ENCODE assay signal across 8 mouse cellular contexts in genomic region chr10:117148361-117149003, GRCm38 (mm10). TPM values are rescaled to one million over a fixed set of nuclear protein-coding genes. Genes with fewer than 3 reads are reported as not detected.
DNase-seq lines count a peak whose midpoint lies in the region; ATAC-seq lines count a peak whose summit lies in the region.

Gene Frs2 (minus strand): TSS chr10:117148534.

- no peaks in the 10 kb centered on the region for H3K27me3 ChIP-seq in intestine, embryonic 14.5 days (replicated peaks; ENCODE audit: control insufficient read depth, insufficient read depth, low read length)

- ATAC-seq in intestine, embryonic 14.5 days (replicated peaks; ENCODE audit: low FRiP score, low TSS enrichment, low read depth), result peak; percentile 93

- H3K4me1 ChIP-seq in intestine, embryonic 14.5 days (replicated peaks; ENCODE audit: control insufficient read depth, insufficient read depth, low read length), result peaks cover 41% of the 10 kb centered on the region

- peak within 1 kb of the TSS; percentile 99 for H3K4me3 ChIP-seq in intestine, embryonic 14.5 days (ENCODE audit: low read depth, low read length)

- H3K9ac ChIP-seq in intestine, embryonic 14.5 days (ENCODE audit: low read length), result peak within 1 kb of the TSS; percentile 95

- H3K9me3 ChIP-seq in intestine, embryonic 14.5 days (ENCODE audit: control insufficient read depth, low read length), result no peaks in the 10 kb centered on the region

- peak within 1 kb of the TSS; percentile 88 for H3K27ac ChIP-seq in intestine, embryonic 14.5 days (ENCODE audit: low read depth)

- under 1% methylated on average over 55 of the region's 57 CpGs for WGBS in intestine, embryonic 14.5 days

- H3K4me2 ChIP-seq in intestine, embryonic 14.5 days (ENCODE audit: low read length), result peak within 1 kb of the TSS; percentile 54

- H3K36me3 ChIP-seq in intestine, embryonic 14.5 days (ENCODE audit: control insufficient read depth, insufficient read depth, low read length), result no peaks in the 10 kb centered on the region

- peak; percentile 97 to 98 for DNase-seq in adrenal gland, adult (ENCODE audit: inconsistent age in 2 of 2, low spot score in 1 of 2)
- peak; percentile 98 for DNase-seq in embryo, embryonic 10.5 days (ENCODE audit: low spot score)
- peak; percentile 96 for DNase-seq in gastrocnemius, postnatal 25 days
- peak; percentile 96 for DNase-seq in intestine, embryonic 14.5 days (ENCODE audit: low spot score)
- DNase-seq in left cerebral cortex, postnatal 14 days (ENCODE audit: low spot score in 2 of 2), result peak; percentile 91 to 93
- DNase-seq in mesoderm, embryonic 11.5 days (ENCODE audit: low read depth, low spot score), result peak; percentile 95
- DNase-seq in right cerebral cortex, postnatal 36 days (ENCODE audit: low spot score in 2 of 2), result peak; percentile 91 to 92
- DNase-seq in yolk sac, embryonic 10.5 days (ENCODE audit: low spot score), result peak; percentile 97

- intact Hi-C loops in left cerebral cortex, postnatal 14 days (cut with DNase I), result loop anchor here (5.0 kb wide), 2 partner anchors 59 to 86 kb away; partner anchors contain the start of gene Cct2

RNA-seq across cellular contexts. Expression of gene Frs2, which starts in this region (rescaled TPM):
- total RNA-seq in gastrocnemius, postnatal 25 days (2021), result 1 to 10 TPM; 7.6 to 8.7 TPM
- polyA plus RNA-seq in intestine, embryonic 14.5 days (2014; fragmentation: Nextera tagmentation; extraction: Ambion mirVana), result 28.0 and 28.9 TPM in 2 replicates
- total RNA-seq in left cerebral cortex, postnatal 14 days (2021), result 10 to 100 TPM; 28.3 to 29.3 TPM

Comparison
In these comparisons a context has a peak if more than half of its experiments do, and no peak if none do; other contexts are left out.
1. Peak in every context shown above with its lines: DNase-seq, ATAC-seq, H3K4me3 ChIP-seq and H3K27ac ChIP-seq.